Mouse (Mus musculus): ENCODE data around the gene Gsc2. TPM values are rescaled to one million over a fixed set of nuclear protein-coding genes. Genes with fewer than 3 reads are reported as not detected.
A peak's percentile ranks its signal among the peaks of the same experiment; 100 is the strongest.

Gene Gsc2
- total RNA-seq, 2 experiments from 2014 or later: not detected

- DNase-seq (ENCODE audit: low spot score in 2 of 2): peak in 1 of 2 experiments; percentile 19
Measured at GRCm38 (mm10) chr16:17927351-17928082, 12.7 kb upstream of the Gsc2 start.

- DNase-seq (ENCODE audit: low spot score in 2 of 2): no peak
Measured at GRCm38 (mm10) chr16:17922163-17922538, 7.3 kb upstream of the Gsc2 start.

DNA sequence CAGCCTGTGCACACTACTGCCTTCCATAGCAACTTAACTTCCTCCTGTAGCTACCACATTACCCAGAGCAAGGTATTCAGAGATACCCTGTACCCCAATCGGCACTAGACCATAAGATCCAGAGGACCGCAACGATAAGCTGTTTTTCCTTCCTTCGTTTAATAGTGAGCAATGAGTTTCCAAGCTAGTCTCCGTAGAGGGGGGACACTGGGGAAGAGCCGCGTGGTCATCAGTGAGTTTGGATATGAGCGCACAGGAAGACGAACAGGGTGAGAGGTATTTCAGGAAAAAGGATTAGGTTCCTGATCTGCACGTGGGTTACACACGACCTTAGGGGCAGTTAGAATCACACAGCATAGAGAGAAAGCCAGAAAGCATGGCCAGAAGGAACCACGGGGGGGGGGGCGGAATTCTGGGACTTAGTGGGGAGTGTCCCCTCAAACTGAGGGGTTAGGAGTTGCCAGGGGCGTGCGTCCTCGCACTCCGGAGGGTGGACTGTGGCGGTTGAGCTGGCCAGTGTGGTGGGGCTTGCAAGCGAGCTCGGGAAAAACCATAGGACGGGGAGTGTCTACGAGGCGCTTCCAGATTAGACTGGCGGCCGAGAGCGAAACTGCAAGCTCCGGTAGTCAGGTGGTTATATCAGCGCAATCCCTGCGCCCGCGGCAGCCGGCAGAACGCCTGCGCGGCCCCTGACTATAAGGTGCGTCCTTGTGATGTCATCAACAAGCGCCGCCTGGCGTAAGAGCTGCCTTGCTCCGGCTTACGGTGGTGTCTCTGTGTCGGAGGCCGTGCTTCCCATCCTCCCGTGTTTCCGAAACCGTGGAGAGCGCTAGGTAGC lies 6.7 kb upstream of the Gsc2 start:
- peak; percentile 94 to 98 for DNase-seq (ENCODE audit: low spot score in 2 of 2)

DNA sequence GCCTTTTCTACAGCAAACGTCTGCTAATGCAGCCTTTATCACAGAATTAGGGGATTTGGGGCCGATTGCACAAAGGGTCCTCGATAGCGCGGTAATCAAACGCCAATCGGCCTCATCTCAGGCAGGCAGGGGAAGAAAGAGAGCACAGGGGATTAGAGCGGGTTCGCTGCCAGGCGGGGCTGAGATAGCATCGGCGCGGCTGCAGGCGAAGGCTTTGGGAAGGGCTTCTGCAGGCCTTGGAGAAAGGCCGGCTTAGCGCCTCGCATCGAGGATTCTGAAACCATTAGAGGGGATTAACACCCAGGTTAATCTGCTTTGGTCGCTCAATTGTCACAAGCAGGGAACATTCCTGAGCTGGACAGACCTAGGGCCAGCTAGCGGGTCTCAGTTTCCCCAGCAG lies 5.7 kb upstream of the Gsc2 start:
- DNase-seq (ENCODE audit: low spot score in 2 of 2): no peak

DNA sequence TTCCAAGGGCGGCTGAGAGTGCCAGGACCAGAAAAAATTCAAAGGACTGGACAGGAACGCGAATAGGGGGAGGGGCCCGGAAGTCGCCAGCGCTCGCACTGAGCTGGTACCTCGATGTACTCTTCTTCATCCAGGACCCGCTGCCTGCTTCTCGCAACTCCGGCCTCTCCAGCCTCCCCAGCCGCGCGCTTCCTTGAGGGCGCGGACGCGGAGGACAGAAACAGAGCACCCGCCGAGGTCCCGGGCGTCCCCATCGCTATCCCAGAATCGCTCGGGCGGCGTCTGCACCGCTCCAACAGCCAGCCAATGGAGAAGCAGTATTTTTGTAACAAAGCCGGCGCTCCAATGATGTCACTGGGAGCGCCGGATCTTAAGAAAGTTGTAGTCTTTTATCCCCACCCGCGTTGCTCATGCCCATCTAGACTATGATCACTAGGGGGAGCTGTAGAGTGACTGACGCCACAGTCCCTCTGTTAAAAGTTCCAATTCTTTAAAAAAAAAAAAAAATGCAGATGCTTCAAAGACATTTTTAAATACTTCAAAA lies 3.7 kb downstream of the Gsc2 start, which contains the start of gene Ess2:
TSS of gene Ess2 (minus strand) at position 297 of the 544 bp plus-strand sequence.
- peak; percentile 92 to 98 for DNase-seq (ENCODE audit: low spot score in 2 of 2)

GRCm38 (mm10) chr16:17898462-17898861 lies 16.4 kb downstream of the Gsc2 start, which contains the start of the genes Dgcr2 and Tssk2:
Gene Dgcr2, minus strand, starts transcription at chr16:17898562.
Gene Tssk2, plus strand, starts transcription at chr16:17898637.
- no peak for DNase-seq (ENCODE audit: low spot score in 2 of 2)

- DNase-seq (ENCODE audit: low spot score in 2 of 2): no peak
Measured at GRCm38 (mm10) chr16:17896091-17896490, 18.8 kb downstream of the Gsc2 start.

DNA sequence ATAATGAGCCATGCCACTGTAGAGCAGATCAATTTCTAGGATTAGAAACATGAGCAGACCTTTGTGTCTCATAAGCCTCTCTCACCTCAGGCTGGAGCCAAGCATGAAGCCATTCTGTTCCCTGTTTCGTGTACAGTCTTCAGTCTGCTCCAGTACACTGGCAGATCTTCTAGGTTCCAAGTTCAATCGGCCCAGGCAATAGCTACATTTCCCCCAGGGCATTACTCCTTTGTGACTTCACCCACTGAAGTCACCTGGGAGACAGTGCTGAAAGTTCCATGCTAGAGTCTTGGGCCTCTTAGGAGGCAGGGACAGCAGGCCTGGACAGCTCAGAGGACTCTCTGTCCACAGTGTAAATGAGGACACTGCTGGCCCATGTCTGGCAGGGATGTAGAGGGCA lies 20.9 kb downstream of the Gsc2 start, which contains the start of gene Tssk1:
TSS of gene Tssk1 (plus strand) at position 301 of the 400 bp plus-strand sequence.
- no peak for DNase-seq (ENCODE audit: low spot score in 2 of 2)

GRCm38 (mm10) chr16:17892606-17893005 lies 22.3 kb downstream of the Gsc2 start:
- DNase-seq (ENCODE audit: low spot score in 2 of 2): no peak

DNA sequence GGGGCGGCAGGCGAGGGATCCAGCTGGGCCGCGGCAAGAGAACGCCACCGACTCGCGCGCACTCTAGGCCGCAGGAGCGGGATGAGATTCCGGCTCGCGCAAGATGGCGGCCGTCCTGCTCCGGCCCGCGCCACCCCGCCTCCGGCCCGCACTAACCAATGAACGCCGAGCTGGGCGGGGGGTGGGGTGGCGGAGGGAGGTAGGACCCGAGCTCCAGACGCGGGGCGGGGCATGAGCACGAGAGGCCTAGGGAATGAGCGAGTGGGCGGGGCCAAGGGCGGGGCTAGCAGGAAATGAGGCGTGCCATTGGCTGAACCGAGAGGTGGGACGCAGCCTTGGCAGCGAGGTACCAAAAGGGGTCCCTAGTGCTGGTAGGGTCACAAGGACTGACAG lies 23.3 kb downstream of the Gsc2 start, which contains the start of gene Gm20518:
TSS of gene Gm20518 (minus strand) at position 105 of the 393 bp plus-strand sequence.
- DNase-seq (ENCODE audit: low spot score in 2 of 2): peak; percentile 98 to 99

DNA sequence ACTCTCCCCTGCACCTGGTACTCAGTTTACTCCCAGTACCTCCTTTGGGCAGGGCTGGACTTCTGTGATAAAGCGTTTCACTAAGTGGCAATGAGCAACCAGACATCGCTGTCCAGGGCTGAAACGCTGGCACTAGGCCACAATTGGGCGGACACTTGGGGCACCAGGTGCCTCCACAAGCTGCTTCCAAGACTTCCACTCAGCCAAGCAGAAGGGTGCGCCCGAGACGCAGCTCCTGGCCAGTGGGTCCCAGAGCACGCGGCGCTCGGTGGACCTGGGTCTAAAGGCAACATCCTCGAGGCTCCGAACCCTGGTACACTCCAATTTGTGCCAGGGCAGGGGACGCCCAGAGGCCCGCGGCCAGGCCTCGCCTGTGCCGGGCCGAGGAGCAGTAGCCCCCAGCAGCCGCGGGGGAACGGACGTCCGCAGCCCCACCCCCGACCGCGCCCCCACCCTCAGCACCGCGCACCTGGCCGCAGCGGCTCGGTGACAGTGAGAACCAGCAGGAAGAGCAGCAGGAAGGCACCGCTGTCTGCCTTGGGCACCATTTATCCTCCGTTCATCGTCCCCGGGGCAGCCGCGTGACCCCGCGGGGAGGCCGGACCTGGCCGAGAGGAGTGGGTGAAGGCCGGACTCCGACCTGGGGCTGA lies 23.8 kb downstream of the Gsc2 start:
- DNase-seq (ENCODE audit: low spot score in 2 of 2): peak; percentile 20 to 48

- DNase-seq (ENCODE audit: low spot score in 2 of 2): no peak
Measured at GRCm38 (mm10) chr16:17890342-17890727, 24.5 kb downstream of the Gsc2 start.

GRCm38 (mm10) chr16:17889689-17890341 lies 25.0 kb downstream of the Gsc2 start:
- DNase-seq (ENCODE audit: low spot score in 2 of 2): no peak

GRCm38 (mm10) chr16:17884116-17884515 lies 30.7 kb downstream of the Gsc2 start:
- DNase-seq (ENCODE audit: low spot score in 2 of 2): no peak

DNA sequence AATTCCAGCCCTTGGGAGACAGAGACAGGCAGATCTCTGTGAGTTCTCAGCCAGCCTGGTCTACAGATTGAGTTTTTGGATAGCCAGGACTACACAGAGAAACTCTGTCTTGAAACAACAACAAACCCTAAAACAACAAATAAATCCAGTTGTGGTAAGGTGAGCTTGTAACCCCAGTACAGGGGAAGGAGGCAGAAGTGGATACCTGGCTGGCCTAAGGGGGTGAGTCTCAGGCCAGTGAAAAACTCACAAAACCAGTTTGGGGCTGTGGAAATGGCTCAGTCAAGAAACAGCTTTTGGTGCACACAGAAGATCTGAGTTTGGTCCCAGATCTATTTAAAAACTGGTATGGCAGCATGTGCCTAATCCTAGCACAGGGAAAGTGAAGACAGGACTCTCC lies 32.7 kb downstream of the Gsc2 start:
- DNase-seq (ENCODE audit: low spot score in 2 of 2): no peak

DNA sequence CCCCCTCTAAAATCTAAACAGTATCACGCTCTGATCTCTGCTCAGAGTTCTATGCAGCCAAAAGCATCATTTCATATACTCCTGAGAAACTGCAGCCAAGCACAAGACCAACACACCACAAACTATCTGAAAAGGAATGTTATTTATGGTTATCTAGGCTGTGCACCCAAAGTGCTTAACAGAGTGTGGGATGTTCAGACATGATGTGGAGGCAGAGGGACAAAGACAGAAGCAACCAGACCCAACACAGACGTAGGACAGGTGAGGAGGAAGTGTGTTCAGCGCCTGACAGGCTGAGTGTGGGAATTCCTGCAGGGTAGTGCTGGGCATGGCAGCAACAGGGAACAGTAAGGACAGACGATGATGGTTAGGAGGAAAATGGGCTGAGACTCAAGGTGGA lies 35.3 kb downstream of the Gsc2 start:
- no peak for DNase-seq (ENCODE audit: low spot score in 2 of 2)

GRCm38 (mm10) chr16:17876096-17876495 lies 38.8 kb downstream of the Gsc2 start:
- no peak for DNase-seq (ENCODE audit: low spot score in 2 of 2)

DNA sequence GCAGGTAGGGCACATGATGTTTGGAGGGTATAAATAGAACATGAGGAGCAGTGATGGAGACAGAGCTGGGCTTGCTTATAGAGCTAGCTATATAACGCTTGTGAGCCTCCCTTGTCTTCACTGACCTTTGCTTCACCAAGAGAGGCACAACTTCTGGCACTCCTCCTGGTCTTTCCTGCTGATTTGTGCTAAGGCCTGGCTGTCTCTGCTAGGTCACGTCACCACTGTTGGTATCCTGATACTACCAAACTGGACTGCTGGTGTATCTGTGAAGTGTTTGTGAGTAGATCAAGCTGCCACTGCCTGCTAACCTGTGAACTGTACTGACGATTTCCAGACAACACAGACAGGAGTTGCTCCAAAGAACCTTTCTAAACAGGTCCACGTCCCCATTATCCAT lies 39.7 kb downstream of the Gsc2 start:
- no peak for DNase-seq (ENCODE audit: low spot score in 2 of 2)

DNA sequence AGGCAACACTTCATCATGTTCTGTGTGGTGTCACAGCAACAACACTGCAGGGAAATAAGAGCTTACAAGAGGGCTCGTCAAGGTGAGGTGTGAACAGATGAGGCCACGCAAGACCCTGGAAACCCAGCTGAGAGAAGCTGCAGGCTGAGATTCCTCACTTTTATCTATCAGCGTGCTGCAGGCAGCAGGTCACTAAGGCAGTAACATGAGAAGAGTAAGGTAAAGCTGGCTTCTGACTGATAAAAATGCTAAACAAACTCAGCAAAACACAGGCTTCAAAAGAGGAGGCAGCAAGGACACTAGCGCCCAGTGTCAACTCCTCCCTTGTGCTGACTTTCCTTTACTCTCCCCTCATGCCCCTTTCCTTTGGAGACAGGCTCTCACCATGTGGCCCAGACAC lies 41.9 kb downstream of the Gsc2 start:
- no peak for DNase-seq (ENCODE audit: low spot score in 2 of 2)

- DNase-seq (ENCODE audit: low spot score in 2 of 2): no peak
Measured at GRCm38 (mm10) chr16:17871248-17871647, 43.6 kb downstream of the Gsc2 start.

- DNase-seq (ENCODE audit: low spot score in 2 of 2): no peak
Measured at GRCm38 (mm10) chr16:17865770-17866169, 49.1 kb downstream of the Gsc2 start.
